Mouse (Mus musculus) MEL (cell line): ENCODE results near the gene Mrpl11. TPM values are rescaled to one million over a fixed set of nuclear protein-coding genes. Genes with fewer than 3 reads are reported as not detected.
A peak's percentile ranks its signal among the peaks of the same experiment; 100 is the strongest.

Source experiments
- DNase-seq: peaks from one replicate; pipeline ENCODE4 v3.0.0; 2011; ENCODE audit warnings: low read depth, low spot score
- H3K27ac ChIP-seq: 2 replicates; pipeline ENCODE4 v1.5.1; 2012; ENCODE audit warnings: low read depth, mild to moderate bottlenecking, control low read depth, low read length, moderate library complexity; ENCODE audit not compliant: control insufficient read depth
- H3K27me3 ChIP-seq, 2 experiments: fragments of 150-350 bp in 1 of 2; sonication (generic) in 1 of 2; 2 replicates each; pipeline ENCODE4 v1.6.1; 2012; ENCODE audit warnings: low read length in 2 of 2, mild to moderate bottlenecking in 2 of 2, improper control_type of control experiment in 1 of 2, moderate library complexity in 1 of 2; ENCODE audit not compliant: insufficient read depth in 2 of 2, control insufficient read depth in 1 of 2
- H3K36me3 ChIP-seq, 2 experiments: 2 replicates each; pipeline ENCODE4 v1.6.1; 2012 to 2014; ENCODE audit warnings: low read length in 2 of 2, improper control_type of control experiment in 1 of 2, inconsistent platforms in 1 of 2, mild to moderate bottlenecking in 1 of 2; ENCODE audit not compliant: insufficient read depth in 2 of 2, control insufficient read depth in 1 of 2
- H3K4me1 ChIP-seq, 2 experiments: fragments of 150-350 bp in 1 of 2; sonication (generic) in 1 of 2; 2 replicates each; pipeline ENCODE4 v1.6.1; 2012; ENCODE audit warnings: low read length in 2 of 2, improper control_type of control experiment in 1 of 2, mild to moderate bottlenecking in 1 of 2; ENCODE audit not compliant: insufficient read depth in 2 of 2, control insufficient read depth in 1 of 2
- H3K4me3 ChIP-seq, 2 experiments: fragments of 150-350 bp in 1 of 2; sonication (generic) in 1 of 2; 2 replicates each; pipeline ENCODE4 v1.5.1; 2012; ENCODE audit warnings: low read depth in 2 of 2, low read length in 2 of 2, mild to moderate bottlenecking in 2 of 2, moderate library complexity in 2 of 2, control low read depth in 1 of 2, improper control_type of control experiment in 1 of 2; ENCODE audit not compliant: control insufficient read depth in 1 of 2, insufficient read depth in 1 of 2
- H3K79me2 ChIP-seq: 2 replicates; pipeline ENCODE4 v1.6.1; 2012; ENCODE audit warnings: mild to moderate bottlenecking, low read length, moderate library complexity; ENCODE audit not compliant: control insufficient read depth, poor library complexity, insufficient read depth
- H3K9ac ChIP-seq: 2 replicates; pipeline ENCODE4 v1.6.1; 2012; ENCODE audit warnings: low read depth, mild to moderate bottlenecking, control low read depth, low read length, moderate library complexity; ENCODE audit not compliant: control insufficient read depth, poor library complexity, severe bottlenecking
- H3K9me3 ChIP-seq: fragments of 150-350 bp; sonication (generic); replicated peaks from 2 replicates; pipeline ENCODE4 v1.6.1; 2012; ENCODE audit warnings: mild to moderate bottlenecking, low read length, improper control_type of control experiment, moderate library complexity; ENCODE audit not compliant: insufficient read depth
- BHLHE40 ChIP-seq: IDR thresholded peaks from 2 replicates; pipeline ENCODE4 v1.6.1; 2012; ENCODE audit warnings: low read depth, mild to moderate bottlenecking, inconsistent platforms, low read length, improper control_type of control experiment, borderline replicate concordance
- CHD1 ChIP-seq: IDR thresholded peaks from 2 replicates; pipeline ENCODE4 v1.6.1; 2012; ENCODE audit warnings: low read depth, mild to moderate bottlenecking, inconsistent platforms, low read length, improper control_type of control experiment
- CHD2 ChIP-seq: IDR thresholded peaks from 2 replicates; pipeline ENCODE4 v1.6.1; 2011; ENCODE audit warnings: low read length, improper control_type of control experiment
- CTCF ChIP-seq, 3 experiments: IDR thresholded peaks in 2 of 3; conservative IDR thresholded peaks in 1 of 3; 2 replicates each; pipeline ENCODE4 v1.5.1; 2011 to 2012; ENCODE audit warnings: low read length in 3 of 3, low read depth in 2 of 3, mild to moderate bottlenecking in 2 of 3, improper control_type of control experiment in 1 of 3, inconsistent platforms in 1 of 3, mixed read lengths in 1 of 3, moderate library complexity in 1 of 3; ENCODE audit not compliant: control insufficient read depth in 1 of 3, insufficient read depth in 1 of 3, poor library complexity in 1 of 3, severe bottlenecking in 1 of 3
- E2F4 ChIP-seq: IDR thresholded peaks from 2 replicates; pipeline ENCODE4 v1.6.1; 2011; ENCODE audit warnings: low read depth, low read length, improper control_type of control experiment, borderline replicate concordance
- ELF1 ChIP-seq: IDR thresholded peaks from 2 replicates; pipeline ENCODE4 v1.6.1; 2014; ENCODE audit warnings: low read depth, mild to moderate bottlenecking, inconsistent platforms, low read length, improper control_type of control experiment, moderate library complexity
- EP300 ChIP-seq, 2 experiments: IDR thresholded peaks; 2 replicates each; pipeline ENCODE4 v1.6.1; 2011; ENCODE audit warnings: improper control_type of control experiment in 2 of 2, low read length in 2 of 2, low read depth in 1 of 2, mild to moderate bottlenecking in 1 of 2
- ETS1 ChIP-seq: IDR thresholded peaks from 2 replicates; pipeline ENCODE4 v1.6.1; 2012; ENCODE audit warnings: low read depth, mild to moderate bottlenecking, inconsistent platforms, low read length, improper control_type of control experiment, moderate library complexity
- GABPA ChIP-seq: IDR thresholded peaks from 2 replicates; pipeline ENCODE4 v1.6.1; 2012; ENCODE audit warnings: low read depth, mild to moderate bottlenecking, inconsistent platforms, low read length, improper control_type of control experiment, moderate library complexity
- GATA1 ChIP-seq: IDR thresholded peaks from 2 replicates; pipeline ENCODE4 v1.6.1; 2011; ENCODE audit warnings: low read depth, low read length, improper control_type of control experiment
- HCFC1 ChIP-seq: IDR thresholded peaks from 2 replicates; pipeline ENCODE4 v1.6.1; 2012; ENCODE audit warnings: low read depth, mild to moderate bottlenecking, inconsistent platforms, low read length, improper control_type of control experiment, moderate library complexity
- JUND ChIP-seq: IDR thresholded peaks from 2 replicates; pipeline ENCODE4 v1.6.1; 2011; ENCODE audit warnings: low read depth, mild to moderate bottlenecking, improper control_type of control experiment, low read length
- MAFK ChIP-seq: IDR thresholded peaks from 2 replicates; pipeline ENCODE4 v1.6.1; 2011; ENCODE audit warnings: low read depth, mild to moderate bottlenecking, low read length, improper control_type of control experiment, borderline replicate concordance
- MAX ChIP-seq: IDR thresholded peaks from 2 replicates; pipeline ENCODE4 v1.6.1; 2011; ENCODE audit warnings: low read length, improper control_type of control experiment
- MAZ ChIP-seq: IDR thresholded peaks from 2 replicates; pipeline ENCODE4 v1.6.1; 2012; ENCODE audit warnings: low read depth, mild to moderate bottlenecking, inconsistent platforms, low read length, improper control_type of control experiment
- MEF2A ChIP-seq: IDR thresholded peaks from 2 replicates; pipeline ENCODE4 v1.6.1; 2014; ENCODE audit warnings: low read depth, mild to moderate bottlenecking, inconsistent platforms, low read length, improper control_type of control experiment; ENCODE audit not compliant: poor library complexity, insufficient replicate concordance, severe bottlenecking; ENCODE audit errors: extremely low read depth
- MXI1 ChIP-seq: IDR thresholded peaks from 2 replicates; pipeline ENCODE4 v1.6.1; 2011; ENCODE audit warnings: mild to moderate bottlenecking, low read depth, low read length, improper control_type of control experiment
- MYB ChIP-seq: IDR thresholded peaks from 2 replicates; pipeline ENCODE4 v1.6.1; 2011; ENCODE audit warnings: mild to moderate bottlenecking, low read depth, low read length, improper control_type of control experiment
- MYC ChIP-seq: IDR thresholded peaks from 2 replicates; pipeline ENCODE4 v1.6.1; 2011; ENCODE audit warnings: low read depth, mild to moderate bottlenecking, low read length, improper control_type of control experiment, moderate library complexity
- NELFE ChIP-seq: IDR thresholded peaks from 2 replicates; pipeline ENCODE4 v1.6.1; 2011; ENCODE audit warnings: low read depth, low read length, improper control_type of control experiment
- NRF1 ChIP-seq: IDR thresholded peaks from 2 replicates; pipeline ENCODE4 v1.6.1; 2014; ENCODE audit warnings: low read depth, mild to moderate bottlenecking, inconsistent platforms, low read length, improper control_type of control experiment, moderate library complexity; ENCODE audit not compliant: poor library complexity, insufficient read depth, severe bottlenecking
- POLR2AphosphoS2 ChIP-seq: IDR thresholded peaks from 2 replicates; pipeline ENCODE4 v1.6.1; 2011; ENCODE audit warnings: low read length, improper control_type of control experiment
- POLR2AphosphoS5 ChIP-seq: IDR thresholded peaks from 2 replicates; pipeline ENCODE4 v1.6.1; 2012; ENCODE audit warnings: low read depth, borderline replicate concordance, mild to moderate bottlenecking, inconsistent platforms, low read length, moderate library complexity, mixed read lengths
- RCOR1 ChIP-seq: IDR thresholded peaks from 2 replicates; pipeline ENCODE4 v1.6.1; 2012; ENCODE audit warnings: low read depth, mild to moderate bottlenecking, inconsistent platforms, low read length, improper control_type of control experiment
- SIN3A ChIP-seq: IDR thresholded peaks from 2 replicates; pipeline ENCODE4 v1.6.1; 2012; ENCODE audit warnings: low read length, improper control_type of control experiment, inconsistent platforms
- SMC3 ChIP-seq: IDR thresholded peaks from 2 replicates; pipeline ENCODE4 v1.6.1; 2011; ENCODE audit warnings: low read depth, low read length, improper control_type of control experiment
- TAL1 ChIP-seq: IDR thresholded peaks from 2 replicates; pipeline ENCODE4 v1.6.1; 2012; ENCODE audit warnings: mild to moderate bottlenecking, inconsistent platforms, low read length, moderate library complexity, mixed read lengths
- TBP ChIP-seq: IDR thresholded peaks from 2 replicates; pipeline ENCODE4 v1.8.0; 2011; ENCODE audit warnings: low read depth, low read length, improper control_type of control experiment
- TCF12 ChIP-seq: IDR thresholded peaks from 2 replicates; pipeline ENCODE4 v1.6.1; 2014; ENCODE audit warnings: low read depth, mild to moderate bottlenecking, inconsistent platforms, low read length, improper control_type of control experiment, moderate library complexity
- UBTF ChIP-seq: IDR thresholded peaks from 2 replicates; pipeline ENCODE4 v1.6.1; 2012; ENCODE audit warnings: low read depth, mild to moderate bottlenecking, inconsistent platforms, low read length, improper control_type of control experiment, moderate library complexity, borderline replicate concordance; ENCODE audit not compliant: insufficient read depth
- USF2 ChIP-seq, 2 experiments: IDR thresholded peaks; 2 replicates each; pipeline ENCODE4 v1.6.1; 2011 to 2012; ENCODE audit warnings: improper control_type of control experiment in 2 of 2, low read length in 2 of 2, borderline replicate concordance in 1 of 2, inconsistent platforms in 1 of 2, low read depth in 1 of 2, mild to moderate bottlenecking in 1 of 2; ENCODE audit not compliant: insufficient read depth in 1 of 2
- ZKSCAN1 ChIP-seq: IDR thresholded peaks from 2 replicates; pipeline ENCODE4 v1.6.1; 2012; ENCODE audit warnings: low read depth, mild to moderate bottlenecking, inconsistent platforms, low read length, improper control_type of control experiment, moderate library complexity
- ZMIZ1 ChIP-seq: IDR thresholded peaks from 2 replicates; pipeline ENCODE4 v1.6.1; 2012; ENCODE audit warnings: low read depth, mild to moderate bottlenecking, inconsistent platforms, low read length, improper control_type of control experiment, moderate library complexity
- ZNF384 ChIP-seq: IDR thresholded peaks from 2 replicates; pipeline ENCODE4 v1.6.1; 2012; ENCODE audit warnings: low read depth, mild to moderate bottlenecking, inconsistent platforms, low read length, improper control_type of control experiment
- polyA plus RNA-seq, 2 experiments: library from polyadenylated mRNA; stranded (reverse) in 1 of 2; unstranded in 1 of 2; fragments of >175 nt in 1 of 2; fragments of >200 nt in 1 of 2; gene quantifications; 2 replicates each; pipeline versions ENCODE4 v1.2.1 to v1.2.4; 2012; ENCODE audit warnings: low replicate concordance in 2 of 2, low read depth in 1 of 2; ENCODE audit not compliant: insufficient read length in 2 of 2, insufficient read depth in 1 of 2, missing spikeins in 1 of 2
- total RNA-seq: library from RNA; depleted of rRNA; stranded (reverse); fragments of 300-350 nt; gene quantifications from 2 replicates; pipeline ENCODE4 v1.2.3, GENCODE M21; 2012; rRNA removed

Gene Mrpl11
- 98.5 and 108 TPM in 2 replicates for total RNA-seq
- polyA plus RNA-seq = 100 to 1,000 TPM; 124 to 317 TPM

DNA sequence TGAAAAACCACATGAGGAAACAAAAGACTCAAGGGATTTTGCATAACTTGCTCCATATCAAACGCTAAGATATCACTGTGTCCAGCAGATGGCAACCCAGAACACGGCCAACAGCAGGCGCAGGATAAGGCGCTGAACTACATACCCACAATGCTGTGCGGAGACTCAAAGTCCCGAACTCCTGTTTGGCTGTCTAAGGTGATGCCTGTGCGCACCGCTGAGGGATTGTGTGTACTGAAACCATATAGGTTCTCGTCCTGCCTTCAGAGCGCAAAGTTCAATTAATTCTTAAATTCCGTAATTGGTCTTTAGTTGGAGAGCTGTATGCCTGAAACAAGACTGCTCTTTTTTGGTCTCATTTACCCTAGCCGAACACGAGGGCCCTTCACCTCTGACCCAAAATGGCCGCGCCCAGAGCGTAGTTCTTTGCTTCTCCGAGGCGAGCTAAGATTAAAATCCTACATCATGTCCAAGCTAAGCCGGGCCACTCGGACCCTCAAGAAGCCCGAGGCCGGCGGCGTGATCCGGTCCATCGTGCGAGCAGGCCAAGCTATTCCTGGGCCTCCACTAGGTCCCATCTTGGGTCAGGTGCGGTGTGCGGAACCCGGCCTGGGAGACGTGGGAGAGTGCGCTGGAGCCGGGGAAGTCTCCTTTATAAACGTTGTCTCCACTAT, at the start of gene Mrpl11:
TSS of gene Mrpl11 (plus strand) at position 220 of the 674 bp plus-strand sequence.
- Histone ChIP-seq H3K36me3 (peaks cover 0 to 5% of the 10 kb centered on the region in 2 experiments; a peak in 2 of 4 replicates), H3K9me3 (no peaks in the 10 kb centered on the region), H3K4me1 (peaks cover 0 to 5% of the 10 kb centered on the region in 2 experiments; a peak in 3 of 4 replicates), H3K27me3 (no peaks in the 10 kb centered on the region), H3K4me3 (peak within 1 kb of the TSS; percentile 89 to 98), H3K27ac (peak within 1 kb of the TSS; percentile 89), H3K9ac (peak within 1 kb of the TSS; percentile 97), H3K79me2 (peaks cover 3% of the 10 kb centered on the region; the same call in 1 of the 2 replicates)
- peak; percentile 97 for DNase-seq
- no peak for TF ChIP-seq ZNF384
- TF ChIP-seq JUND = peak; percentile 69; the same call in 1 of the 2 replicates
- 0 out of 4 replicates have a peak, but pooled peaks of 1 of the 2 experiments have one; percentile 9 for TF ChIP-seq EP300 (IDR thresholded peaks at IDR 0.05; ENCODE audit: low read depth in 1 of 2, low read length in 2 of 2)
- peak; percentile 91 for TF ChIP-seq MYC
- peak; percentile 72 for TF ChIP-seq GATA1
- TF ChIP-seq CHD1 = no peak
- peak; percentile 60; the same call in 1 of the 2 replicates for TF ChIP-seq CHD2
- peak; percentile 95 for TF ChIP-seq SIN3A
- no peak for TF ChIP-seq RCOR1
- TF ChIP-seq MEF2A = no peak
- TF ChIP-seq POLR2AphosphoS5 = no peak
- TF ChIP-seq MXI1 = peak; percentile 94
- no peak for TF ChIP-seq E2F4
- TF ChIP-seq POLR2AphosphoS2 = no peak
- TF ChIP-seq ZKSCAN1 = no peak
- TF ChIP-seq NELFE = peak; percentile 69
- peak; percentile 53; the same call in 1 of the 2 replicates for TF ChIP-seq SMC3
- 0 out of 2 replicates have a peak, but pooled peaks have one; percentile 24 for TF ChIP-seq MAZ
- peak; percentile 45 for TF ChIP-seq TAL1
- 0 out of 2 replicates have a peak, but pooled peaks have one; percentile 3 for TF ChIP-seq TCF12
- peak; percentile 98 for TF ChIP-seq HCFC1
- TF ChIP-seq USF2 (IDR thresholded peaks at IDR 0.05; ENCODE audit: borderline replicate concordance in 1 of 2, insufficient read depth in 1 of 2, low read depth in 1 of 2, low read length in 2 of 2) = no peak
- no peak for TF ChIP-seq MYB
- TF ChIP-seq MAX = peak; percentile 100
- TF ChIP-seq MAFK = no peak
- TF ChIP-seq UBTF = no peak
- no peak; the same call in 1 of the 2 replicates for TF ChIP-seq ELF1
- TF ChIP-seq GABPA = no peak
- TF ChIP-seq BHLHE40 = no peak
- TF ChIP-seq ETS1 = no peak
- peak; percentile 65 for TF ChIP-seq TBP
- TF ChIP-seq ZMIZ1 = 0 out of 2 replicates have a peak, but pooled peaks have one; percentile 45
- TF ChIP-seq NRF1 = peak; percentile 35; the same call in 1 of the 2 replicates
- peak; percentile 74 to 77 (median 76) for TF ChIP-seq CTCF (IDR thresholded peaks at IDR 0.05 in 2 of 3, conservative IDR thresholded peaks at IDR 0.05 in 1 of 3; ENCODE audit: control insufficient read depth in 1 of 3, insufficient read depth in 1 of 3, low read depth in 2 of 3, low read length in 3 of 3, poor library complexity in 1 of 3, severe bottlenecking in 1 of 3)
